Mouse (Mus musculus): ENCODE results near the gene Rps8. TPM values are rescaled to one million over a fixed set of nuclear protein-coding genes. Genes with fewer than 3 reads are reported as not detected.

Gene Rps8
- polyA plus RNA-seq, 1 experiment: 703 TPM

- Histone ChIP-seq H3K27ac (ENCODE audit: insufficient read depth, low read length) (peak overlapping the region; percentile 72), H3K4me3 (ENCODE audit: extremely low read depth, insufficient read depth, insufficient read length) (peak overlapping the region; percentile 75), H3K27me3 (ENCODE audit: control insufficient read depth, insufficient read depth, low read length) (no peaks in the 10 kb centered on the region), H3K36me3 (ENCODE audit: control insufficient read depth, insufficient read depth, low read length) (no peaks in the 10 kb centered on the region), H3K4me1 (ENCODE audit: control insufficient read depth, insufficient read depth, insufficient read length) (peaks cover 22% of the 10 kb centered on the region; the same call in 1 of the 2 replicates)
- TF ChIP-seq CTCF (IDR thresholded peaks at IDR 0.05; ENCODE audit: extremely low read depth, insufficient read depth, insufficient read length, insufficient replicate concordance): no peak
- no peak for TF ChIP-seq POLR2A (IDR thresholded peaks at IDR 0.05; ENCODE audit: low read depth, low read length)
- no peak for DNase-seq (ENCODE audit: low read depth in 1 of 2, low spot score in 2 of 2)
- WGBS: 8% methylated on average over 10 of the region's 10 CpGs
These were observed 36.0 kb downstream of the Rps8 start for GRCm38 (mm10) chr4:117120052-117120444.

GRCm38 (mm10) chr4:117119636-117120035 lies 36.4 kb downstream of the Rps8 start:
- peak overlapping the region; percentile 75; the same call in 1 of the 2 replicates for H3K4me3 ChIP-seq (ENCODE audit: extremely low read depth, insufficient read depth, insufficient read length)
- 86% methylated on average over 5 of the region's 5 CpGs for WGBS
- peaks cover 18% of the 10 kb centered on the region; the same call in 1 of the 2 replicates for H3K4me1 ChIP-seq (ENCODE audit: control insufficient read depth, insufficient read depth, insufficient read length)
- no peak for DNase-seq (ENCODE audit: low read depth in 1 of 2, low spot score in 2 of 2)
- no peaks in the 10 kb centered on the region for H3K36me3 ChIP-seq (ENCODE audit: control insufficient read depth, insufficient read depth, low read length)
- no peaks in the 10 kb centered on the region for H3K27me3 ChIP-seq (ENCODE audit: control insufficient read depth, insufficient read depth, low read length)
- no peak overlapping the region for H3K27ac ChIP-seq (ENCODE audit: insufficient read depth, low read length)
- TF ChIP-seq CTCF (IDR thresholded peaks at IDR 0.05; ENCODE audit: extremely low read depth, insufficient read depth, insufficient read length, insufficient replicate concordance): no peak
- no peak for TF ChIP-seq POLR2A (IDR thresholded peaks at IDR 0.05; ENCODE audit: low read depth, low read length)

- H3K27ac ChIP-seq (ENCODE audit: insufficient read depth, low read length): no peak overlapping the region
- TF ChIP-seq POLR2A (IDR thresholded peaks at IDR 0.05; ENCODE audit: low read depth, low read length) (no peak), CTCF (IDR thresholded peaks at IDR 0.05; ENCODE audit: extremely low read depth, insufficient read depth, insufficient read length, insufficient replicate concordance) (no peak)
- DNase-seq (ENCODE audit: low read depth in 1 of 2, low spot score in 2 of 2): no peak
- WGBS: 96% methylated on average over 7 of the region's 7 CpGs
- no peaks in the 10 kb centered on the region for H3K27me3 ChIP-seq (ENCODE audit: control insufficient read depth, insufficient read depth, low read length)
- H3K4me3 ChIP-seq (ENCODE audit: extremely low read depth, insufficient read depth, insufficient read length): no peak overlapping the region
- no peaks in the 10 kb centered on the region for H3K36me3 ChIP-seq (ENCODE audit: control insufficient read depth, insufficient read depth, low read length)
- H3K4me1 ChIP-seq (ENCODE audit: control insufficient read depth, insufficient read depth, insufficient read length): peaks cover 2% of the 10 kb centered on the region; the same call in 1 of the 2 replicates
These were observed 38.1 kb downstream of the Rps8 start for GRCm38 (mm10) chr4:117117931-117118330.

- Histone ChIP-seq H3K4me3 (ENCODE audit: extremely low read depth, insufficient read depth, insufficient read length) (no peak overlapping the region), H3K36me3 (ENCODE audit: control insufficient read depth, insufficient read depth, low read length) (no peaks in the 10 kb centered on the region), H3K27ac (ENCODE audit: insufficient read depth, low read length) (no peak overlapping the region), H3K27me3 (ENCODE audit: control insufficient read depth, insufficient read depth, low read length) (no peaks in the 10 kb centered on the region), H3K4me1 (ENCODE audit: control insufficient read depth, insufficient read depth, insufficient read length) (no peaks in the 10 kb centered on the region; the same call in 1 of the 2 replicates)
- DNase-seq (ENCODE audit: low read depth in 1 of 2, low spot score in 2 of 2): no peak
- WGBS: 84% methylated on average over 5 of the region's 5 CpGs
- no peak for TF ChIP-seq CTCF (IDR thresholded peaks at IDR 0.05; ENCODE audit: extremely low read depth, insufficient read depth, insufficient read length, insufficient replicate concordance)
- TF ChIP-seq POLR2A (IDR thresholded peaks at IDR 0.05; ENCODE audit: low read depth, low read length): no peak
These were observed 40.5 kb downstream of the Rps8 start for GRCm38 (mm10) chr4:117115592-117115991.

GRCm38 (mm10) chr4:117113237-117113636 lies 42.8 kb downstream of the Rps8 start:
- no peak overlapping the region for H3K4me3 ChIP-seq (ENCODE audit: extremely low read depth, insufficient read depth, insufficient read length)
- no peaks in the 10 kb centered on the region for H3K27me3 ChIP-seq (ENCODE audit: control insufficient read depth, insufficient read depth, low read length)
- H3K36me3 ChIP-seq (ENCODE audit: control insufficient read depth, insufficient read depth, low read length): no peaks in the 10 kb centered on the region
- TF ChIP-seq CTCF (IDR thresholded peaks at IDR 0.05; ENCODE audit: extremely low read depth, insufficient read depth, insufficient read length, insufficient replicate concordance) (no peak), POLR2A (IDR thresholded peaks at IDR 0.05; ENCODE audit: low read depth, low read length) (no peak)
- H3K27ac ChIP-seq (ENCODE audit: insufficient read depth, low read length): no peak overlapping the region
- 93% methylated on average over 1 of the region's 1 CpGs for WGBS
- no peaks in the 10 kb centered on the region for H3K4me1 ChIP-seq (ENCODE audit: control insufficient read depth, insufficient read depth, insufficient read length)
- DNase-seq (ENCODE audit: low read depth in 1 of 2, low spot score in 2 of 2): no peak

- no peak overlapping the region for H3K4me3 ChIP-seq (ENCODE audit: extremely low read depth, insufficient read depth, insufficient read length)
- no peaks in the 10 kb centered on the region for H3K27me3 ChIP-seq (ENCODE audit: control insufficient read depth, insufficient read depth, low read length)
- TF ChIP-seq POLR2A (IDR thresholded peaks at IDR 0.05; ENCODE audit: low read depth, low read length) (no peak), CTCF (IDR thresholded peaks at IDR 0.05; ENCODE audit: extremely low read depth, insufficient read depth, insufficient read length, insufficient replicate concordance) (no peak)
- 77% methylated on average over 11 of the region's 11 CpGs for WGBS
- DNase-seq (ENCODE audit: low read depth in 1 of 2, low spot score in 2 of 2): no peak
- H3K4me1 ChIP-seq (ENCODE audit: control insufficient read depth, insufficient read depth, insufficient read length): no peaks in the 10 kb centered on the region
- no peaks in the 10 kb centered on the region for H3K36me3 ChIP-seq (ENCODE audit: control insufficient read depth, insufficient read depth, low read length)
- H3K27ac ChIP-seq (ENCODE audit: insufficient read depth, low read length): no peak overlapping the region
These were observed 45.1 kb downstream of the Rps8 start for GRCm38 (mm10) chr4:117110985-117111384.

- no peaks in the 10 kb centered on the region for H3K27me3 ChIP-seq (ENCODE audit: control insufficient read depth, insufficient read depth, low read length)
- 74% methylated on average over 13 of the region's 13 CpGs for WGBS
- no peak overlapping the region for H3K27ac ChIP-seq (ENCODE audit: insufficient read depth, low read length)
- H3K4me1 ChIP-seq (ENCODE audit: control insufficient read depth, insufficient read depth, insufficient read length): no peaks in the 10 kb centered on the region
- no peak overlapping the region for H3K4me3 ChIP-seq (ENCODE audit: extremely low read depth, insufficient read depth, insufficient read length)
- TF ChIP-seq CTCF (IDR thresholded peaks at IDR 0.05; ENCODE audit: extremely low read depth, insufficient read depth, insufficient read length, insufficient replicate concordance) (no peak), POLR2A (IDR thresholded peaks at IDR 0.05; ENCODE audit: low read depth, low read length) (no peak)
- no peaks in the 10 kb centered on the region for H3K36me3 ChIP-seq (ENCODE audit: control insufficient read depth, insufficient read depth, low read length)
- DNase-seq (ENCODE audit: low read depth in 1 of 2, low spot score in 2 of 2): no peak
These were observed 45.8 kb downstream of the Rps8 start for GRCm38 (mm10) chr4:117110249-117110648.
